Mouse (Mus musculus) right cerebral cortex, adult 2 months (tissue): ENCODE data around the gene Rplp2.

Experiments used
- DNase-seq, 2 experiments: peaks; one replicate each; pipeline ENCODE4 v3.0.0; 2021 to 2022; ENCODE audit warnings: low spot score in 2 of 2

Gene Rplp2

DNA sequence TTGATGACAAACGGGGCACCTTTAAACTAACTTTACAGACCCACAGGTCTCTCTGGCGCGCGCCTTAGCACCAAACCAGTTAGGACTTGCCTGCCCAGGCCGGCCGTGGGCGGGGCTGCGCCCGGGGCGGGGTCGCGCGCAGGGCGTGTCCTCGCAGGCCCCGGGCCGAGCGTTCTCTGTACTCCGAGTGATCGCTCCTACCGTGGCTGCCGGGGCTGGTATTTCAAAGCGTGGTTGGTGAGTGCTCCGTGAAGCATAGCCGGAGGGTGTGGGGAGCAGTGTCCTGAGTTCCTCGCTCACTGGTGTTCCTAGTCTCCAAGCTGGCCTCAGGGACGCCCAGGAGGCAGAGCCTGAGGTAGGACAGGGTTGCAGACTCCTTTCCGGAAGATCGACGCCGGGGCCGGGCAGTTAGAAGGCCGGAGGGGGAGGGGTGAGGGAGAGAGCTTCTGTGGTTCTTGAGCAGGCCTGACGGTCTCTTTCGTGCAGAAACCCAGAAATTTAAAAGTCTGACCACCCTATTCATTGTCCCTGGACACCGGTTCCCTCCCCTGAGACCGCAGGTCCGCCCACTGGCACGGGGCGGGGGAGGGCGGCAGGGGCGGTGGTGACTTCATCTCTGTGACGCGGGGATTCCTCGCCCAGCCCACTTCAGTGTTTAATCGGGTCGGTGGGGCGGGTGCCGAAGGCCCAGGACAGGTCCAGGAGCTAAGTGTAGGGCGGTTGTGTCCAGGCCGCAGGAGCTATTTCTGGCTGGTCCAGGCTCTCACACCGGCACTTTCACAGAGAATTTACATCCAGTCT is 20.3 kb downstream of the Rplp2 start, which contains the start of gene Cd151:
TSS of gene Cd151 (plus strand) at position 163 of the 801 bp plus-strand sequence.
- DNase-seq, result peak; percentile 67 to 69

DNA sequence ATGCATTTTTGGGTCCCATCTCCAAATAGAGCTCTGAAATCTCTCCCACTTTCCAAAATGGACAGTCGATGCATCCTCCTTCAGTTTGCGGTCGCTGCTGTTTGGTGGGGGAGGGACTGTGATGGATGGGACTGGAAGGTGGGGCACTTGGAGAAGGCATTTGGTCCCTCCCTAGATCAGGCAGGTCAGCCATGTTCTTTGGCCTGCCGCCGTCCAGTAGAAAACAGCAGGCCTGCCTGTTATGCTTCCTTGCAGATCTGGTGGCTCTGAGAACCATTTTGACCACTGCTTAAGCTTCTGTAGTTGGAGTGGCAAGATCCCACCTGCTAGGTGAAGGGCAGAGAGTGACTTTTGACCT is 21.0 kb downstream of the Rplp2 start:
- DNase-seq, result no peak

DNA sequence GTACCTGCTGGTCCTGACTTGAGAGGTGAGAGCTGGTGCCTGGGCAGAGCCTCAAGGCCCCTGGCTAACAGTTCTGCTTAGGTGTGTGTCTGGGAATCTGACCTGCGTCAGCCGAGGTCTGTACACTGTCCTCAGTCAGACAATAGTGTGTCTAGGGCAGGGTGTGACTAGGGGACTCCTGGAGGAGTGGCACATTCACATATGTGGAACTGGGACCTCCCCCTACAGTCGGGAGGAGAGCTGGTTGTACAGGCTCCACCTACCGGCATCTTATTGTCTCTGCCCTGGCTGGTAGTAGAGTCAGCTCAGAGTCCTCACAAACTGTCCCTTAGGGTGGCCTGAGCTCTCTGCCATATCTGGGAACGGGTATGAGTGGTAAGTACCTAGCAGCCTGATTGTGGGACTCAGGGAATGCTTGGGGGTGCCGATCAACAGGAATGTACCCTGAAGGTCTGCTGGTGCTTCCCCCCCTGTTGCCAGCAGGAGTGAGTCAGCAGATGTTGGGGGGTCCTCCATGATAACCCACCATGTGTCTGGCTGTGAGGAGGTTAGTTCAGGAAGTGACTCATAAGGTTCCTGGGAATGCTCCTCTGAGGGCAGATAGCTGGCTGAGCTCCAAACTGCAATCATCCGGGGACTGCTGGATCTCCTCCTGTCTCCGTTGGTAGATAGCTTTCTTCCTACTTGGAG is 21.5 kb downstream of the Rplp2 start:
- peak; percentile 62 to 67 for DNase-seq

DNA sequence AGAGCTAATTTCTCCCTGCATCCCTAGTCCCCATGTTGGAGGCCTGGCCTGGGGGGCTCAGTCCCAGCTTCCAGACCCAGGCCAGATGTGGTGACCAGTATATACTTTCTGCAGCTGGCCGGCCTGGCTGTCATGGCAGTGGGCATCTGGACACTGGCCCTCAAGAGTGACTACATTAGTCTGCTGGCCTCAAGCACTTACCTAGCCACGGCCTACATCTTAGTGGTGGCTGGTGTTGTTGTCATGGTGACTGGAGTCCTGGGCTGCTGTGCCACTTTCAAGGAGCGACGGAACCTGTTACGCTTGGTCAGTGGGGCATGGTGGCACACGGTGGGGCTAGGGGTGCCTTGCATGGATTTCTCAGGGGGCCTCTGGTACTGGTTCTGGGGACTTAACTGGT is 22.2 kb downstream of the Rplp2 start:
- no peak for DNase-seq

DNA sequence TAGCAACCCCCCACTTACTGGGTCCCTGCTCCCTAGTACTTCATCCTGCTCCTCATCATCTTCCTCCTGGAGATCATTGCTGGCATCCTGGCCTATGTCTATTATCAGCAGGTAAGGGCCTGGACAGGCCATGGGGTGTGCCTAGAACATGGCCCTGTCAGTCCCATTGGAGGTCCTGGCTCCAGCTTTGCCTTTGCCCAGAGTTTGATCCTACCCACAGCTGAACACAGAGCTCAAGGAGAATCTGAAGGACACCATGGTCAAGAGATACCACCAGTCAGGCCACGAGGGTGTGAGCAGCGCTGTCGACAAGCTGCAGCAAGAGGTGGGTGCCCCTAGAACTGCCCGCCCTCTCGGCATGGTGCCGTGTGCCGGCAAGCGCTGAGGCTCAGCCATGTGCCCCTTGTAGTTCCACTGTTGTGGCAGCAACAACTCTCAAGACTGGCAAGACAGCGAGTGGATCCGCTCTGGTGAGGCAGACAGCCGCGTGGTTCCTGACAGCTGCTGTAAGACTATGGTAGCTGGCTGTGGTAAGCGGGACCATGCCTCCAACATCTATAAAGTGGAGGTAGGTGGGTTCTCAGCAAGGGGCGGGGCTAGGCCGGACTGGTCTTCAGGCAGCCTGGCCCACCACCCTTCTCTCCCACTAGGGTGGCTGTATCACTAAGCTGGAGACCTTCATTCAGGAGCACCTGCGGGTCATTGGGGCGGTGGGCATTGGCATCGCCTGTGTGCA is 22.9 kb downstream of the Rplp2 start:
- DNase-seq, result no peak

DNA sequence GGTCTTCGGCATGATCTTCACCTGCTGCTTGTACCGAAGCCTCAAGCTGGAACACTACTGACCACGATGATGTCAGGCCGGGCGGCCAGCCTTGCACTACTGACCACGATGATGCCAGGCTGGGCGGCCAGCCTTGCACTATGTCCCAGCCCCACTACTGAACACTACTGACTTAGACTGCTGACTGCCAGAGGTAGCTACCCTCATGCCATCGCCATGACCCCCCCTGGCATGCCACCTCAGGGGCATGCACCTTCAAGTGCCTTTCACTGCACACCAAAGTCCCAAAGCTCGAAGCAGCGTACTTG is 23.4 kb downstream of the Rplp2 start:
- no peak for DNase-seq

DNA sequence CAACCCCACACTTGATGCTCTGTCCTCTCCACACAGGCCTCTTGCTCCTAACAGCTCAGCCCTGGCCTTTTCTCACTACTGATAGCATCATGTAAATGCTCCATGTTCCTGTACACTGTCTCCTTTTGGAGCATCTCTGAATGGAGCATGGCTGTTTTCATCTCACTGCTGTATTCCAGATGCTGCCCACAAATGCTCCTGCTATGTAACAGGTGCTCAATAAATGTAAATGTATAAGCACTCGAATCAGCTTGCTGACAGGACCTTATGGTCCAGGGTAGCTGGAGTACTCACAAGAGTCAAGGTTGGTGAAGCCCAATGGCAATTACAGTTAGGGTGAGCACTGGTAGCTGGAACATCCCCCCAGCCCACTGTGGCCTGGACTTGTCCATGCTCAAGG is 24.1 kb downstream of the Rplp2 start:
- no peak for DNase-seq

DNA sequence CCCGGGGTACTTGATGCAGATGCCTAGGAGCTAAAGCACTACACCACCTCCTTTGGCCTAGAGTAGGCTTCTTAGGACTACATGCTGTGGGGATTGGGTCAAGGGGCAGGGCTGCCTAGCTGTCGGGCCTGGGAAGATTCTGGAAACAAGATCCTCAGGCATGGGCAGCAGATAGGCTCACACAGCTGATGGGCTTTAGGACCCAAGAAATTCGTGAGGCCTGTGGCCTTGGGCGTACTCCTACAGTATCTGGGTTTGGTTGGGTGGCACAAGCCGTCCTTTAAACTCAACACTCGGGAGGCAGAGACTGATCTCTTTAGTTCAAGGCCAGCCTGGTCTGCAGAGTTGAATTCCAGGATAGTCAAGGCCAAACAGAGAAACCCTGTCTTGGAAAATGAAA is 25.1 kb downstream of the Rplp2 start:
- no peak for DNase-seq

DNA sequence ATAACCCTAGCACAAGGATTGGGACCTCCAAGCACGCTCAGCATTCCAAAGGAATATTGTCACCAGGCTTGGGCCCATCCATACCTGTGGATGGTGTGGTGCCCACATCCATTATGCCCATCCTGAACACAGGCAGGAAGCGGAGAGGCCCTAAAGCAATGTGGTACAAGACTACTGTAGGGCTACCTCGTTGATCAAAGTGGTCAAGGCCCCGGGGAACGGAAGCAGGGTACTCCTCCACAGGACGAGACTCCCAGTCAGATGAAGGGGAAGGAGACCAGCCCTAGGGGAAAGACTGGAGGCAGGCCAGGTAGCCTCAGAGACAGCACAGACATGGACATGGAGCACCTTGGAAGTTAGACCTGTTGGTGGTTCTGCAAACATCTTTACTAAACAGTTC is 25.6 kb downstream of the Rplp2 start:
- no peak for DNase-seq

DNA sequence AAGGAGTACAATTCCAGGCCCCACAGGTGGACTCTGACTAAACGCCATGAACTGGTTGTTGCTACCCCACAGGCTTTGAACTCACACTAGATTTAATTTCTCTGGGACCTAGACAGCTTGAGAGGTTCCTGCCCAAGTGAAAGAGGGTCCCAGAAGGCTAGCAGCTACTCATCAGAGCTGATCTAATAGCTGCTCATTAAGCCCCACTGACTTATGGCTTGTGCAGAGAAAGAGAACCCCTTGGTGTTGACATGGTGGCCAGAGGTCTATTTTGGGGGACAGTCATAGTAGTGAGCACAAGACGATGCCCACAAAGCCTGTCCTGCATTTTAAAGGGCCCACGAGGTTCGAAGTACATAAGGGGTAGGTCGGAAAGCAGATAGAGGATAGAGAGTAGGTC is 27.0 kb downstream of the Rplp2 start:
- DNase-seq, result no peak

DNA sequence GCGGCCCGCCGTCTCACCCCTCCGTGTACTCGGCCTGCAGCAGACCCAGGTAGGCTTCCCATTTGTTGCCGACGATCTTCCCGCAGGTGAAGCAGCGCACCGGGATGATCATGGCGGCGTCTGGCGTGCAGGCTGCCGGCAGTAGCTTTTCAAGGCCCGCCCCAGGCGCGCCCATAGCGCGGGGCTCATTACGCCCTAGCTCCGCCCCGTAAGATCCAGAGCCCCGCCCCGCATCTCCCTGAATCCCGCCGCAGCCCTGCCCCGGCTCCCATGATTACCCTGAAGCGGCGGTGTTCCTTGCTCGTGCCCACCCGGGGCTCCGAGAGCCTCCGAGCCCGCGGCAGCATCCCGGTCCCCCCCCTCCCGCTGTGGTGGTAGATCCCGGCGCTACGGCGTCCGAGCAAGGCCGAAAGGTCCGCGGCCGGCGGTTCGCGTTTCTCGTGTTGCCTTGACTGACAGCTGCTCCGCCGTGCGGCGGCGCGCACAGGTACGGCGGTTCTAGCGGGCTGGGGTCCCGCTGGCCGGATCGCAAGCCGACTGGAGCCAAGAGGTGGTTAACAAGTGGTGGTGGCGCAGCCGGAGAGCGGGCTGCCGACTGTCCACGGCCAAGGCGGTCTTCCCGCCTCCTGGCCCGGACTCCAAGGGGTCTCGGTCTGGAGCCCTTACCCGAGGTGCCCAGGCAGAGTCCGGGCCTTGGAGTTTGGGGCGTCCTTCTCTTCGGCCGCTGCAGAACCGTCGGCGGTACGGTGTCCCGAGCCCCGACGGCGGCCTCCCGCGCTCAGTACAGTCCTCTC is 28.0 kb downstream of the Rplp2 start, which contains the start of the genes Polr2l and Tspan4:
TSS of gene Polr2l (minus strand) at position 122 of the 794 bp plus-strand sequence.
TSS of gene Tspan4 (plus strand) at position 230 of the 794 bp plus-strand sequence.
- peak; percentile 78 to 87 for DNase-seq

DNA sequence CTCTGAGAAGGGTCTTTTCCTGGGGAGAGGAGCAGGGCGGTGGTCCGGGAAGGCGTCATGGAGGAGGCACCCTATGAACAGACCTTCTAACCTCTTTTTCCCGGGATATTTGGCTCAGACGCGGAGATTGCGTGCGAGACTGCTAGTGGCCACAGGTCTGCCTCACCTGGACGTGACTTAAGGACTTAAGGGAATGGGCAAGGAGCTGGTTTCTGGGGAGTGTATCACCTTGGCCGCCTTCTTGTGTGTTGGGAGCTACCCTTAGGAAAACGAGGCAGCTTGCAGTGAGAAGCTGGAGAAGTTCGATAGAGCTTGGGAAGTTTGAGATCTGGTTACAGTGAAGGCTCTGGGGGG is 28.6 kb downstream of the Rplp2 start:
- no peak for DNase-seq

DNA sequence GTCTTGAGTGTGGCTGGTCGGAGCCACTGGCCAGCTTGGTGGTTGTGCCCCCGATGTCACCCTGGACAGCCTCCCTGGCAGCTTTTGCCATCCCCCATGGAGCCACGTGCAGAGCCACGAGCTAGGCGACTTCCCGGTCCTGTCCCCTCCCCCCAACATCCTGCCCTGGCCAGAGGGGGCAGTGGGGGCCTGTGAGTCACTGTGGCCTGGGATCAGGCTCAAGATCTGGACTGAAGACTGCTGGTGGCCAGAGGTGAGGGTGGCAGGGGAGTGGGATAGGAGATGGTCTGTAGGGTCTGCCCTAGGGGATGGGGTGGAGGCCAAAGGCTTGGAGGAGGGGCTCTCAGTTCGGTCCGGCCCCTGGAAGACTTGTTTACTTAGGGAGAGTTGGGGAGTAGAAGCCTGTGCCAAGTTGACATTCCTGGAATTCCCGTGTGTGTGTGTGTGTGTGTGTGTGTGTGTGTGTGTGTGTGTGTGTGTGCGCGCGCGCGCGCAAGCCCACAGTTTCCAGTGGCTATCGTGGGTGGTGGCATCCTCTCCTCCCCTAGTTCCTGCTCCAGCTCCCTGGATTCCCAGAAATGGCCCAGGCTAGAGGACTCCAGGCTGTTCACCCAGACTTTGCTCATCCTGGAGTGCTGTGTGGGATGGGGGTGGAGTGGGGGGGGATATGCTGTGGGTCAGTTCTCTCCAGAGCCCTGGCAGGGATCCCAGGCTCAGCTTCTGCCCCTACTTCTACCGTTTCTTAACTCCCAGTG is 29.2 kb downstream of the Rplp2 start:
- peak in 1 of 2 experiments; percentile 50 for DNase-seq

DNA sequence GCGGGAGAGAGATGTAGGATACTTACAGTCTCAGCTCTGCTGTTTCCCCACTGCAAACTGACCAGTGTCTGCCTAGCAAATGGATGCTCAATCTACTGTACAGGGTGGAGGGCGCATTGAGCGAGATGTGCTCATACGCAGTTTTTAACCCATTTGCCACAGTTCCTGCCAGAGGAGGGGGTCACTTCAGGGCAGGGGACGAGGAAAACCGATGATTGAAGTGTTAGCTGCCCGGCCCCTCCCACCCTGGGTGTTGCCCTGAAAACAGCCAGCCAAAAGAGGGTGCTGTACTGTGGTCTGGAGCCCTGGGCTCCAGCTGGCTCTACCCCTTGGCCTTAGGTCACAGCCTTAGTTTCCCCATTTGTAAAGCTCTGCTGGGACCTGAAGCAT is 29.8 kb downstream of the Rplp2 start:
- DNase-seq, result no peak

DNA sequence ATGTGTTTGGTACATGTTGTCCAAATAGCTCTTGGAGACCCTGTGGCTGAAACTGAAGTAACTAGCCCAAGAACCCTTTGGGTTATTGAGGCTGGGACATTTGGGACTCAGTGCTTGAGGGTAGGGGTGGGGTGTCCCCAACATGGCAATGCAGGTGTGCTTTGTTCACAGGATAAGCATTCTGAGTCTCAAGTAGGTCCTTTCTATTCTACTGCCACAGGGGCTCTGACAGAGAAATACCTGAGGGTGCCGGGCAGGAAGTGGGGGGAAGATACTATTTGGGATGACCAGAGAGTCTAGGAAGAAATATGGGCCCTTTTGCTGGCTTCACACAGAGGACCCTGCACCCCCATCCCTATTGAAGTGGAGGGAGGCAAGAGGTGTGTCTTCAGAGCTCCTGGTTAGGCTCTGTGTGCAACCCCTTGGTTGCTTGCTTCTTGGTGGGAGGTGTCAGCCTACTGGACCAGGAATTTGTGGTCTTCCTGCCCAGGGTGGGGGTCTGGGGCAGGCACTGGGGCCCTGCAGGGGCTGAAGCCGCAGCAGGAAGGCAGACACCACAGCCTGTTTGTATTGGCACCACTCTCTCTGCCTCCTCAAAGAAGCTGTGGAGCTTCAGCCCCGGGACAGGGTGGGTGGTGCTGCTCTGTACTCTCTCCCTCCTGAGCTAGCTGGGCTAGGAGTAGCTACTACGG is 30.6 kb downstream of the Rplp2 start:
- no peak for DNase-seq

DNA sequence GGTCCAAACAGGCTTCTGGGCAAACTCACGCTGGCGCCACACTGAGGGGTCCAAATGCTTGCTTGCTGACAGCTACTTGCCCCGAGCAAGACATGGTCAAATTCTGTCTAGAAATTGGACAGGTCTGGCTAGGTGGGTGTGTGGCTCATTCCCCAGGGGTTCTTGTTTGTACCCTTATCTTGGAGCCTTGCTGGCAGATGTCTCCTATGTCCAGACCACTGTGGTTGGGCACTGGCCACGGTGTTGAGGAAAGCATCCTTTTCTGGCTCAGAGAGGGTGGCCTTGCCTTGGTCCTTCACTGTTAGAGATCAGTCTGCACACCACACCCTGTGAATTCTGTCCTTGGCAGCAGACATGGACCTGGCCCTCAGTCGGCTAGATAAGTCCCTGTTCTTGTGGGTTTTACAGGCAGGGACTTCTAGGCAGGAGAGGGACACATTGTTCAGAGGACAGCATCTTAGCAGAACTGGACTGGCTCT is 31.1 kb downstream of the Rplp2 start:
- DNase-seq, result no peak

DNA sequence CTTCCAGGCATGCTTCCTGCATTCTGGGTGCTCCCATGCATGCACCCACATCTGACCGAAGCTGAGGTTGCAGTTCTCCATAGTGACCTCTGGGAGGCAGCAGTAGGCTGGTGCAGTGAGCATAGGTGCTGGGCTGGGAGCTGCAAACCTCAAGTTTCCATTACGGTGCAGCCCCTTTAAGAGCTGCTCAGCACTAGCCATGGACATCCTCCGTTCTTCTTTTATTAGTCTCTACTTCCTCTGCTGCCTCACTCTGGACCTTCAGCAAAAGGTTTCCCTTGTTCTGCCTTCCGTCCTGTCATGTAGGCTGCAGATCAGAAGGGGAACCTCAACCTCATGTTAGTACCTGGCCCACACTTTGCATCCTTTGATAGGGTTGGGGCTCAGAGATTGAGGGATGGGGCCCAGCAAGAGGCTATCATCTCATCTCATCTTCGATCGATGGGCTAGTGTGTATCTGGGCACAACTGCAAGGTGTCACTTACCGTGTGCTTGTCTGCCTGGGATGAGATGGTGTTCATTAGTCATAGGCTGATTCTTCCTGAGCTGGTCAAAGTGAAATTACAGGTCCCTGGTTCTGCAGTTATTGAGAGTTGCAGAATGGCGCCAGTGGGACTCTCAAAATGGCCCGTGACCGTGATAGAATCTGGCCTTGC is 33.8 kb downstream of the Rplp2 start:
- peak; percentile 75 for DNase-seq

DNA sequence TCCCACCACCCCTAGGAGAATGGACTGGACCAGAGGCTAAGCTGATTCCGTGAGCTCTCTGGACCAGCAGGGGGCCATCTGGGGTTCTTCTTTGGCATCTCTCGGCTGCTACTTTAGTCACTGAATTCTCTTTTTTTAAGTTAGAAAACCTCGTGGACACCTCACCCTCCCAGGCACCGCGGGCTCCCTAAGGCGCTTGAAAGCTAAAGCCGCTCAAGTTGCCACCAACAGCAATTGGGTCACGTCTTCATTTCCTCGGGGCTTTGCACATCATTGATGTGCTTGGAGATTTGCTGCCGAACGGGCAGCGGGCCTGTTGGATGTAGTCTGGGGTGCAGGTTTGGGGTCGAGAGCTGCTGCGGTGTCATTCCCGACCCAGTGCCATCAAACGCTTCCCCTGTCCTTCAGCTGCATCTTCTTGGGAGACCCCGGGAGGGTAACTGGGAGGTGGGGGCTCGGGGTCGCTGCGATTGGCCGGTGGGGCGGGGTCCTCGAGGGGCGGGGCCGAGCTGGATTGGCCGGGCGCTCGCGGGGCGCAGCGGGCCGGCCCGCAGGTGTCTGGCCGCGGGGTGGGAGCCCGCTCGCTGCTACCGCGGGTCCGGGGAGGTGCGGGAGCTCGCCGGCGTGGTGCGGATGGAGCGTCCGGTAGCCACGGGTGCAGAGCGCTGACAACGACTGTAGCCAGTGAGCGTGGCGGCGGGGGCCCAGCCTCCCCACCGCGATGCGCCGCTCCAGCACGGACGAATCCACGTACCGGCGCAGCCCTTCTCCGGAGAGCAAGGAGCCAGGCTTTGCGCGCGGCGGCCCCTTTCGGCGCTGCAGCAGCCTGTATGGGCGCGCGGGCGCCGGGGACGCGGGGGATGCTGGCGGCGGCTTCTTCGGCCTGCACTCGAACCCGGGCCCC is 34.6 kb downstream of the Rplp2 start:
- peak in 1 of 2 experiments; percentile 57 for DNase-seq

DNA sequence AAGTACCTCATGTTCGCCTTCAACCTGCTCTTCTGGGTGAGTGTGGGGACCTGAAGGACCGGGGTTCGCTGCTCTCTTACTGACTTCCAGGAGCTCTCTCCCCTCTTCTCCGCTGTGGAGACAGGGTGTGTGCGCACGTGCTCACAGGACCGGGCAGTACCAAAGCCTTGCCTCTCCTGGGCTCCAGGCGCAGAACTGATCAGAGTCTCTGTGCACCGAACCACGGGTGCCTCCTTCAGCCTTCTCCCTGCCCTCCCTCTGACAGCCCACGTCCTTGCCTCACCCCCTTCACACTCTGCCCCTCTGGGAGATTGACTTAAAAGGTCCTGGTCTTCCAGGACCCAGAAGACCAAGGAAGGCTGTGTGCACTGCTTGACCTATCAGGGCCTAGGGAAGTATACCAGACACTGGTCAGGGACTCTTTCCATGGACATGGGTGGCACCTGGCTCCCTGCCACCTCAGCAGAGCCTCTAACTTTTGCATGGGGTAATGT is 35.4 kb downstream of the Rplp2 start:
- DNase-seq, result no peak
